Mouse (Mus musculus) forebrain, postnatal 0 days (tissue): ENCODE measurements around the gene Olfr1442. TPM values are rescaled to one million over a fixed set of nuclear protein-coding genes. Genes with fewer than 3 reads are reported as not detected.
"Not testable (repeated sequence)": the region's sequence is repeated elsewhere in the genome, so short reads cannot be mapped to it uniquely, and the experiment has no call there.

Experiments used
- ATAC-seq: fragments of 200-750 bp; cut with Nextera tagmentation; 2 replicates; pipeline ENCODE4 v1.8.0; 2017; ENCODE audit warnings: mild to moderate bottlenecking, moderate library complexity
- DNase-seq: peaks from one replicate; pipeline ENCODE4 v3.0.0-alpha.2; 2015
- H3K27ac ChIP-seq: fragments of 300-500 bp; sonication (generic); 2 replicates; pipeline ENCODE4 v1.5.1; 2014; ENCODE audit warnings: low read depth, mild to moderate bottlenecking, antibody characterized with exemption, low read length, moderate library complexity, mixed read lengths
- H3K27me3 ChIP-seq: fragments of 300-500 bp; sonication (generic); 2 replicates; pipeline ENCODE4 v1.6.1; 2014; ENCODE audit warnings: mild to moderate bottlenecking, low read length, mixed read lengths; ENCODE audit not compliant: insufficient read depth
- H3K36me3 ChIP-seq: fragments of 300-500 bp; sonication (generic); 2 replicates; pipeline ENCODE4 v1.6.1; 2014; ENCODE audit warnings: mild to moderate bottlenecking, moderate library complexity; ENCODE audit not compliant: insufficient read depth
- H3K4me1 ChIP-seq: fragments of 300-500 bp; sonication (generic); 2 replicates; pipeline ENCODE4 v1.6.1; 2014; ENCODE audit warnings: antibody characterized with exemption; ENCODE audit not compliant: insufficient read depth
- H3K4me2 ChIP-seq: fragments of 300-500 bp; sonication (generic); 2 replicates; pipeline ENCODE4 v1.6.1; 2014; ENCODE audit warnings: low read depth, mild to moderate bottlenecking, moderate library complexity
- H3K4me3 ChIP-seq: fragments of 300-500 bp; sonication (generic); 2 replicates; pipeline ENCODE4 v1.5.1; 2014; ENCODE audit warnings: low read depth, low read length, mixed read lengths
- H3K9ac ChIP-seq: fragments of 300-500 bp; sonication (generic); 2 replicates; pipeline ENCODE4 v1.6.1; 2014; ENCODE audit warnings: mild to moderate bottlenecking
- H3K9me3 ChIP-seq: fragments of 300-500 bp; sonication (generic); 2 replicates; pipeline ENCODE4 v1.6.1; 2016; ENCODE audit warnings: low read length
- CTCF ChIP-seq: sonication (generic); IDR thresholded peaks from 2 replicates; pipeline ENCODE4 v1.5.1; 2016; ENCODE audit warnings: antibody characterized with exemption, control low read depth, low read depth
- WGBS: fragments of 180-500 bp; shearing (Covaris S2); extraction: QIAGEN DNeasy Blood & Tissue Kit; methylation state at CpG from one replicate; pipeline ENCODE4 v1.1.7; 2014; 5-methylcytosine and 5-hydroxymethylcytosine counted together
- polyA plus RNA-seq: library from polyadenylated mRNA; unstranded; fragments of >200 nt; fragmentation: Nextera tagmentation; extraction: Ambion mirVana; gene quantifications from 2 replicates; pipeline ENCODE4 v1.2.1, GENCODE M21; 2015
- total RNA-seq: library from RNA; depleted of rRNA; stranded (reverse); fragments of >200 nt; gene quantifications from 2 replicates; pipeline ENCODE4 v1.2.3, GENCODE M21; 2014; rRNA removed

Gene Olfr1442
- total and polyA plus RNA-seq, 2 experiments from 2014 or later = not detected

DNA sequence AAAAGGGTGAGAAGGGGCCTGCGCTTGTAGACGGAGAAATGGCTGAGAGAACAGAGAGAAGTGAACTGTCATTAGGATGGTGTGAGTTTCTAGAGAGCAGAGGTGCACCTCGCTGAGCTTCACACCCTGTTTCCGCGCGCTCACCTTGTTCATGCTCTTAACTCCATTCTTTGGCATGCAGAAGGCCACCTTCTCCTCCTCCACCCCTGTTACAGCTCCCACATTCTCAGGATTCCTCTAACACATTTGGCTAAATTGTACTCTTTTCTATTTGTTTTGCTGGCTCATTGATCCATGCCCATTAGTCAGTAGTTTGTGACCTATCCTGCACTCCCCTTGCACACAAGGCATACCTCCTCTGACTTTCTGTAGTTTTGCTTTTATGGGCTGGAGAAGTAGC is 49.0 kb downstream of the Olfr1442 start:
- H3K27me3 ChIP-seq = no peaks in the 10 kb centered on the region
- no peak overlapping the region for H3K4me3 ChIP-seq
- no peaks in the 10 kb centered on the region for H3K9me3 ChIP-seq
- H3K4me2 ChIP-seq = no peak overlapping the region
- no peak overlapping the region for H3K27ac ChIP-seq
- DNase-seq (no peak), ATAC-seq (no peak)
- TF ChIP-seq CTCF = no peak
- H3K4me1 ChIP-seq = no peaks in the 10 kb centered on the region
- no peak overlapping the region for H3K9ac ChIP-seq
- 89% methylated on average over 6 of the region's 6 CpGs for WGBS
- no peaks in the 10 kb centered on the region for H3K36me3 ChIP-seq

DNA sequence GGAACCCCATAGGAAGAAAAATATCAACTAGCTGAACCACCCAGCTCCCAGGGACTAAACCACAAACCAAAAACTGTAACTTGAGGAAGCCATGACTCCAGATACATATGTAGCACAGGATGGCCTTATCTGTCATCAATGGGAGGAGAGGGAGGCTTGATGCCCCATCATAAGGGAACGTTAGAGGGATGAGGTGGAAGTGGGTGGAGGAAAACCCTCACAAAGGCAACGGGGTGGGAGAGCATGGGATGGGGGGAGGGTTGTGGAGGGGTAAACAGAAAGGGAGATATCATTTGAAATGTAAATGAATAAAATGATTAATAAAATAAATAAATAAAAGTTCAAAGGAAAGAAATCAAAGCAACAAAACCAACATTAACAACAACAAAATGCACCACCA is 50.2 kb downstream of the Olfr1442 start:
- ATAC-seq = no peak
- WGBS = 69% methylated on average over 2 of the region's 2 CpGs

DNA sequence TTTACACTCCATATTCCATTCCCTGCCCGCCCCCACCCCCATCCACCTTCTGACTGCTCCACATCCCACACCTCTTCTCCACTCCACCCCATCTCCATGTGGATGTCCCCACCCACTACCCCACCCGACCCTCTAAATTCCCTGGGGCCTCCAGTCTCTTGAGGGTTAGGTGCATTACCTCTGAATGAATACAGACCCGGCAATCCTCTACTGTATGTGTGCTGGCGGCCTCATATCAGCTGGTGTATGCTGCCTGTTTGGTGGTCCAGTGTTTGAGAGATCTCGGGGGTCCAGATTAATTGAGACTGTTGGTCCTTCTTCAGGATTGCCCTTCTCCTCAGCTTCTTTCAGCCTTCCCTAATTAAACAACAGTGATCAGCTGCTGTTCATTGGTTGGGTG is 50.7 kb downstream of the Olfr1442 start:
- not testable (repeated sequence) for H3K9me3 ChIP-seq, DNase-seq, H3K27me3 ChIP-seq, H3K9ac ChIP-seq, H3K4me3 ChIP-seq, H3K4me1 ChIP-seq, H3K27ac ChIP-seq, H3K36me3 ChIP-seq, ATAC-seq, H3K4me2 ChIP-seq
- 84% methylated on average over 5 of the region's 5 CpGs for WGBS

More for the DNA sequence above, 50.2 kb downstream of the Olfr1442 start:
- DNase-seq = no peak
- no peaks in the 10 kb centered on the region for H3K36me3 ChIP-seq
- TF ChIP-seq CTCF = no peak
- no peaks in the 10 kb centered on the region for H3K4me1 ChIP-seq
- no peaks in the 10 kb centered on the region for H3K9me3 ChIP-seq
- no peak overlapping the region for H3K4me2 ChIP-seq
- no peak overlapping the region for H3K9ac ChIP-seq
- no peaks in the 10 kb centered on the region for H3K27me3 ChIP-seq
- no peak overlapping the region for H3K27ac ChIP-seq
- H3K4me3 ChIP-seq = no peak overlapping the region

DNA sequence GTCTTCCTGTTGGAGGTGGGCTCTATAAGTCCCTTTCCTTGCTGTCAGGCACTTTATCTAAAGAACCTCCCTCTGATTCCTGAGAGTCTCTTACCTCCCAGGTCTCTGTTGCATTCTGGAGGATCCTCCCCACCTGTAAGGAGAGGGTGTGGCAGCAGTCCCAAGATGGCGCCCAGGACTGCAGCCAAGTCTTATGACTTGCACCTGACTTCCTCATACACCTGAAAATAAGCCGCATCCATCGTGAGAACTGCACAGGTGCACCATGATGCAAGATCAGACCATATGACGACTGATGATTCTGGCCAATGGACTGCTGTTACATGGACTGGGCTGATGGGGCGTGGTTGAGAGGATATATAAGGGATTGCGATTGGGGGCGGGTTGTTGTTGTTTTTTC is 51.4 kb downstream of the Olfr1442 start:
- H3K9ac ChIP-seq, ATAC-seq, H3K36me3 ChIP-seq, H3K4me3 ChIP-seq, H3K27me3 ChIP-seq, H3K27ac ChIP-seq, H3K9me3 ChIP-seq, H3K4me2 ChIP-seq, DNase-seq, H3K4me1 ChIP-seq: not testable (repeated sequence)
- 94% methylated on average over 7 of the region's 7 CpGs for WGBS

DNA sequence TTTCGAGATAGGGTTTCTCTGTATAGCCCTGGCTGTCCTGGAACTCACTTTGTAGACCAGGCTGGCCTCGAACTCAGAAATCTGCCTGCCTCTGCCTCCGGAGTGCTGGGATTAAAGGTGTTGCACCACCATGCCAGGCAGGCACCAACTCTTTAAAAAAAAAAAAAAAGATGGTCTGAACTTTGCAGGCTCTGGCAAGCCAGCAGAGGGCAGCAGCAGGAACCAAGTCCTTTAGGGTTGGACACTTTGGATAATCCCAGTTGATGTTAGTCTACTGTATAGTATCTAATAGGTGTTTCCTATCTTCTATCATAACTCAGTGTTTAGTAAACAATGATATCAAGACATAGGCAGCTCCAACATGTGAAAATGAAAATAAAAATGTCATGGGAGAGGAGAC is 52.1 kb downstream of the Olfr1442 start:
- Histone ChIP-seq H3K27me3 (no peaks in the 10 kb centered on the region), H3K4me2 (no peak overlapping the region), H3K4me1 (no peaks in the 10 kb centered on the region), H3K9me3 (no peaks in the 10 kb centered on the region), H3K4me3 (no peak overlapping the region), H3K27ac (no peak overlapping the region), H3K36me3 (no peaks in the 10 kb centered on the region), H3K9ac (no peak overlapping the region)
- TF ChIP-seq CTCF = 0 out of 2 replicates have a peak, but pooled peaks have one; percentile 5
- 79% methylated on average over 2 of the region's 3 CpGs for WGBS
- no peak for ATAC-seq
- DNase-seq = no peak

DNA sequence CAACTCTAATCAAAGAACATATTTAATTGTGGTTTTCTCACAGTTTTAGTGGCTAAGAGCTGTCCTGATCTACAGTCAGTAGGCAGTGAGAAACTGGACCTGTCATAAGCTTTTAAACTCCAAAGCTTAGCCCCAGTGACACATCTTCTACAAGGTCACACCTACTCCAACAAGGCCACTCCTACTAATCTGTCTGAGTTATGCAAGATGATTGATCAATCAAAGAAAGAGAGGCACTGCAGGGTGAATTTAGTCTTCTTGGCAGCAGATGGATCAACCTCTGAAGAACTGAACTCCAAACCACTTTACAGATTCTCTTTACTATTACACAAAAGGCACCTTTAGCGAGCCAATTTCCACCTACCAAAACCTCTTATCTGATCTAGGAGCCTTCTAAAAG is 55.6 kb downstream of the Olfr1442 start:
- no peaks in the 10 kb centered on the region for H3K4me1 ChIP-seq
- no peak overlapping the region for H3K9ac ChIP-seq
- no peaks in the 10 kb centered on the region for H3K27me3 ChIP-seq
- H3K4me2 ChIP-seq = no peak overlapping the region
- WGBS = 89% methylated on average over 1 of the region's 1 CpGs
- no peak overlapping the region for H3K4me3 ChIP-seq
- ATAC-seq (no peak), DNase-seq (no peak)
- H3K9me3 ChIP-seq = no peaks in the 10 kb centered on the region
- H3K36me3 ChIP-seq = no peaks in the 10 kb centered on the region
- TF ChIP-seq CTCF = no peak
- H3K27ac ChIP-seq = no peak overlapping the region

Other genes starting within 250 kb of the Olfr1442 start
- gene Pfpl, start 242.5 kb upstream of the Olfr1442 start, total RNA-seq = not detected in 2 replicates
- 0.04 TPM in 1 of 2 replicates, not detected in the other for gene Pfpl, start 242.5 kb upstream of the Olfr1442 start, polyA plus RNA-seq
- 3.2 and 3.5 TPM in 2 replicates for gene Mpeg1, start 209.7 kb upstream of the Olfr1442 start, total RNA-seq
- 0.63 and 1.1 TPM in 2 replicates for gene Mpeg1, start 209.7 kb upstream of the Olfr1442 start, polyA plus RNA-seq
- 43.2 and 48.8 TPM in 2 replicates for gene Dtx4, start 169.0 kb upstream of the Olfr1442 start, total RNA-seq
- 20.6 and 21.2 TPM in 2 replicates for gene Dtx4, start 169.0 kb upstream of the Olfr1442 start, polyA plus RNA-seq
- 4.3 and 4.4 TPM in 2 replicates for gene Fam111a, start 124.7 kb upstream of the Olfr1442 start, total RNA-seq
- 2.9 and 3.2 TPM in 2 replicates for gene Fam111a, start 124.7 kb upstream of the Olfr1442 start, polyA plus RNA-seq
- 0.29 and 0.31 TPM in 2 replicates for gene Gm4952, start 70.5 kb upstream of the Olfr1442 start, total RNA-seq
- gene Gm4952, start 70.5 kb upstream of the Olfr1442 start, polyA plus RNA-seq = 0.13 and 0.19 TPM in 2 replicates
- gene Glyat, start 37.1 kb upstream of the Olfr1442 start, total RNA-seq = not detected in 2 replicates
- gene Glyat, start 37.1 kb upstream of the Olfr1442 start, polyA plus RNA-seq = not detected in 2 replicates
- gene Olfr1443, start 7.7 kb downstream of the Olfr1442 start, total RNA-seq = not detected in 2 replicates
- not detected in 2 replicates for gene Olfr1443, start 7.7 kb downstream of the Olfr1442 start, polyA plus RNA-seq
- gene Keg1, start 25.3 kb downstream of the Olfr1442 start, total RNA-seq = not detected in 2 replicates
- not detected in 2 replicates for gene Keg1, start 25.3 kb downstream of the Olfr1442 start, polyA plus RNA-seq
- gene Cntf, start 95.2 kb downstream of the Olfr1442 start, total RNA-seq = 1.3 TPM in 2 replicates
- gene Cntf, start 95.2 kb downstream of the Olfr1442 start, polyA plus RNA-seq = 0.96 and 1.1 TPM in 2 replicates
- gene Zfp91, start 125.7 kb downstream of the Olfr1442 start, total RNA-seq = 52.9 and 61.1 TPM in 2 replicates
- 10.0 and 11.6 TPM in 2 replicates for gene Zfp91, start 125.7 kb downstream of the Olfr1442 start, polyA plus RNA-seq
- gene Lpxn, start 125.8 kb downstream of the Olfr1442 start, total RNA-seq = 1.8 and 2.2 TPM in 2 replicates
- 0.59 and 1.3 TPM in 2 replicates for gene Lpxn, start 125.8 kb downstream of the Olfr1442 start, polyA plus RNA-seq
- not detected in 2 replicates for gene Gm5244, start 176.2 kb downstream of the Olfr1442 start, total RNA-seq
- not detected in 2 replicates for gene Gm5244, start 176.2 kb downstream of the Olfr1442 start, polyA plus RNA-seq
- gene Olfr1444, start 186.8 kb downstream of the Olfr1442 start, total RNA-seq = not detected in 2 replicates
- not detected in 2 replicates for gene Olfr1444, start 186.8 kb downstream of the Olfr1442 start, polyA plus RNA-seq
- not detected in 2 replicates for gene Olfr1445, start 213.4 kb downstream of the Olfr1442 start, total RNA-seq
- not detected in 2 replicates for gene Olfr1445, start 213.4 kb downstream of the Olfr1442 start, polyA plus RNA-seq
- gene Olfr1446, start 223.1 kb downstream of the Olfr1442 start, total RNA-seq = not detected in 2 replicates
- not detected in 2 replicates for gene Olfr1446, start 223.1 kb downstream of the Olfr1442 start, polyA plus RNA-seq
- gene Olfr1447, start 233.3 kb downstream of the Olfr1442 start, total RNA-seq = not detected in 2 replicates
- not detected in 2 replicates for gene Olfr1447, start 233.3 kb downstream of the Olfr1442 start, polyA plus RNA-seq